Mouse (Mus musculus) monocyte, adult 59 days (primary cell): ENCODE results near the gene Nol11. TPM values are rescaled to one million over a fixed set of nuclear protein-coding genes. Genes with fewer than 3 reads are reported as not detected.

Source experiments
- total RNA-seq, 2 experiments: library from RNA; stranded (reverse); gene quantifications; one replicate each; pipeline ENCODE4 v1.2.4; 2023

Gene Nol11
- total RNA-seq, result 10 to 100 TPM; 17.8 to 18.9 TPM

DNA sequence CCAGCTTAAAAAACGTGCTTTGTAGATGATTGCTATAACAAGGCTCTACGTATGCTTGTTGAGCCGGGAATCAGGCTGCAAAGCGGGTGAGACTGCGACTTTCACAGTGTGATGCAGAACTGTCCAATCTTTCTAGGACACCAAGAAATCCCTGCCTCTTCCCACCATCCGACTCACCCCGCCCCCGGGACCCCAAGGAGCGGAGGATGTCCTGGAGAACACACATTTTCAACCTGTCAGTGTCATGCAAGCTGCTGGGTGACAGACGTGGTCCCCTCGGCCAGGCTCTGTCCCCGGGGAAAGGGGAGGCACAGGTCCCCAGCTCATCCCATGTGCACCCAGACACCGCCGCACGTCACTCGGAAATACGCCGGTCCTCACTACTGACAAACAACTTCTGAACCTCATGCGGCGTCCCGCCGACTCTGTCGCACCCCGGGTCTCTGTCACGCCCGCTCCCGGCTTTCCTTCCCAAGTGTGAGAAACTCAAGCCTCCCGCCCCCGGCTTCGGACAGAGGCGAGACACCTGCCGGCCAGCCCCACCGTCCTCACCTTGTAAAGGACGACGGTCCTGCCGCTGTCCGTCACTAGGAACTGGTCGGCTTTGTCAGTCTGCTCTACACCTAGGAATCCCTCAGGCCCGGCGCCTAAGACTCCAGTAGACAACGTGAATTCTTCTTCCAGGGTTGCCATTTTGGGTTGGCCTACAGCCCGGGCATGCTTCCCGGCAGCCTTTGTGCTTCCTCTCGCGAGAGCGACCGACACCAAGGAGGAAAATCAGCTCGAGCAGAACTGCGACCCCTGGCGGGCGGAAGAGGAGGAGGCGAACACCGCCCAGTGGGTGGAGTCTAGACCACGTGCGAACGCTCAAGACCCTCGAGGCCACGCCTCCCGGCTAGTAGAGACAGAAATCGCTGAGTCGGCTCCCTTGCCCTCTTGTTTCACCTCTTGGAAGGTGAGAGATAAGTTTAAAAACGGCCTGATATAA is at the start of gene Nol11:
Nol11 (minus strand) TSS at position 817 of the 988 bp plus-strand sequence.

DNA sequence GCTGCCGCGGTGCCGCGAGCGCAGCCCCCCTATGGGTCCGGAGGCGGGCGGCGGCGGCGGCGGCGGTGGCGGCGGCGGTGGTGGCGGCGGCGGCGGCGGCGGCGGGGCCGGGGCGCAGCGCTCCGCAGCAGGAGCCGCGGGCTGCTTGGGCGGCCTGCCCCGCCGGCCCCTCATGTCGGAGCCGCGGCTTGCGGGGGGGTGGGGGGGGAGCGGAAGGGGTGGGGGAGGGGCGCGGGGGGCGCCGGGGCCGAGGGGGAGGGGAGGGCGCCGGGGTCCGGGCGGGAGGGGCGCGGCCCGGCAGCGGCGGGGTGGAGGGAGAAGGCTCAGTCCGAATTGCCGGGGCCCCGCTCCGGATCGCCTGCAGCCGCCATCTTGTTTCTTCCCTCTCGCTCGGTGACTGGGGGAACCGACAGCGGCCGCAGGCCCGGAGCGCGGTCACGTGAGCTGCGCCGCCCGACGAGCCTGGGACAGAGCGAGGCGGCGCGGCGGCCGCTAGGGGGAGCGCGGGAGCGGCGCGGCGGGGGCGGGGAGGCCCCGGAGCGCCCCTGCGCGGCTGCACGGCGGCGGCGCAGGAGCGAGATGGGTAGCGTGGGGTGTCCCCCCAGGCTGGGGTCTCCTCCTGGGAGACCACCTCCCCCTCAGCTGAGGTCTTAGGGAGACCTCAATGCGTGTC is 57.3 kb downstream of the Nol11 start, which contains the start of gene Bptf:
Bptf (minus strand) TSS at position 379 of the 673 bp plus-strand sequence.

Other genes starting within 250 kb of the Nol11 start
- gene Kpna2, start 189.8 kb downstream of the Nol11 start, total RNA-seq, result 10 to 100 TPM; 73.0 to 78.7 TPM
- under 1 TPM; 0.34 to 0.49 TPM for gene 1810010H24Rik, start 163.7 kb downstream of the Nol11 start, total RNA-seq
- 10 to 100 TPM; 72.1 to 79.8 TPM for gene Bptf, start 57.3 kb downstream of the Nol11 start, total RNA-seq